Mouse (Mus musculus): Measurements from ENCODE around the gene Trim33. TPM values are rescaled to one million over a fixed set of nuclear protein-coding genes. Genes with fewer than 3 reads are reported as not detected.

Trim33 gene
- polyA plus RNA-seq, 1 experiment from 2014 or later = 31.9 TPM

- H3K27ac ChIP-seq = no peak overlapping the region
- peaks cover 62% of the 10 kb centered on the region for H3K36me3 ChIP-seq (replicated peaks; ENCODE audit: control insufficient read depth, insufficient read depth)
- H3K4me2 ChIP-seq (replicated peaks) = no peak overlapping the region
- no peak for DNase-seq (ENCODE audit: low spot score)
- no peaks in the 10 kb centered on the region for H3K27me3 ChIP-seq (ENCODE audit: control insufficient read depth, insufficient read depth, low read length)
- no peaks in the 10 kb centered on the region for H3K4me1 ChIP-seq (replicated peaks; ENCODE audit: control insufficient read depth, insufficient read depth, low read length)
- WGBS = 53% methylated on average over 1 of the region's 1 CpGs
- H3K9ac ChIP-seq = no peak overlapping the region
- H3K4me3 ChIP-seq (replicated peaks; ENCODE audit: low read length) = no peak overlapping the region
- ATAC-seq (ENCODE audit: low FRiP score) = no peak
- H3K9me3 ChIP-seq (ENCODE audit: control insufficient read depth, low read length) = no peaks in the 10 kb centered on the region
These were observed 56.3 kb downstream of the Trim33 start for GRCm38 (mm10) chr3:103335371-103335770.

GRCm38 (mm10) chr3:103346658-103347057, 67.6 kb downstream of the Trim33 start:
- no peak overlapping the region for H3K27ac ChIP-seq
- H3K9me3 ChIP-seq (ENCODE audit: control insufficient read depth, low read length) = no peaks in the 10 kb centered on the region
- DNase-seq (ENCODE audit: low spot score) (no peak), ATAC-seq (ENCODE audit: low FRiP score) (no peak)
- H3K4me3 ChIP-seq (replicated peaks; ENCODE audit: low read length) = no peak overlapping the region
- H3K9ac ChIP-seq = no peak overlapping the region
- H3K4me2 ChIP-seq (replicated peaks) = no peak overlapping the region
- H3K36me3 ChIP-seq (replicated peaks; ENCODE audit: control insufficient read depth, insufficient read depth) = peaks cover 83% of the 10 kb centered on the region
- H3K27me3 ChIP-seq (ENCODE audit: control insufficient read depth, insufficient read depth, low read length) = no peaks in the 10 kb centered on the region
- WGBS = 99% methylated on average over 2 of the region's 2 CpGs
- no peaks in the 10 kb centered on the region for H3K4me1 ChIP-seq (replicated peaks; ENCODE audit: control insufficient read depth, insufficient read depth, low read length)

- DNase-seq (ENCODE audit: low spot score) = no peak
- Histone ChIP-seq H3K9me3 (ENCODE audit: control insufficient read depth, low read length) (no peaks in the 10 kb centered on the region), H3K27me3 (ENCODE audit: control insufficient read depth, insufficient read depth, low read length) (no peaks in the 10 kb centered on the region), H3K27ac (no peak overlapping the region), H3K4me2 (replicated peaks) (no peak overlapping the region), H3K36me3 (replicated peaks; ENCODE audit: control insufficient read depth, insufficient read depth) (peaks cover 82% of the 10 kb centered on the region), H3K9ac (no peak overlapping the region), H3K4me3 (replicated peaks; ENCODE audit: low read length) (no peak overlapping the region), H3K4me1 (replicated peaks; ENCODE audit: control insufficient read depth, insufficient read depth, low read length) (no peaks in the 10 kb centered on the region)
- 94% methylated on average over 5 of the region's 5 CpGs for WGBS
- ATAC-seq (ENCODE audit: low FRiP score) = no peak
These were observed 74.4 kb downstream of the Trim33 start for GRCm38 (mm10) chr3:103353518-103353917.

GRCm38 (mm10) chr3:103354041-103354440, 74.9 kb downstream of the Trim33 start:
- no peak overlapping the region for H3K4me3 ChIP-seq (replicated peaks; ENCODE audit: low read length)
- no peaks in the 10 kb centered on the region for H3K27me3 ChIP-seq (ENCODE audit: control insufficient read depth, insufficient read depth, low read length)
- over 99% methylated on average over 2 of the region's 2 CpGs for WGBS
- H3K9me3 ChIP-seq (ENCODE audit: control insufficient read depth, low read length) = no peaks in the 10 kb centered on the region
- no peak overlapping the region for H3K27ac ChIP-seq
- H3K36me3 ChIP-seq (replicated peaks; ENCODE audit: control insufficient read depth, insufficient read depth) = peaks cover 79% of the 10 kb centered on the region
- no peak overlapping the region for H3K9ac ChIP-seq
- no peaks in the 10 kb centered on the region for H3K4me1 ChIP-seq (replicated peaks; ENCODE audit: control insufficient read depth, insufficient read depth, low read length)
- ATAC-seq (ENCODE audit: low FRiP score) (no peak), DNase-seq (ENCODE audit: low spot score) (no peak)
- no peak overlapping the region for H3K4me2 ChIP-seq (replicated peaks)

GRCm38 (mm10) chr3:103361150-103361549, 82.1 kb downstream of the Trim33 start:
- H3K9me3 ChIP-seq (ENCODE audit: control insufficient read depth, low read length) = no peaks in the 10 kb centered on the region
- WGBS = 77% methylated on average over 7 of the region's 7 CpGs
- H3K4me1 ChIP-seq (replicated peaks; ENCODE audit: control insufficient read depth, insufficient read depth, low read length) = no peaks in the 10 kb centered on the region
- H3K36me3 ChIP-seq (replicated peaks; ENCODE audit: control insufficient read depth, insufficient read depth) = peaks cover 13% of the 10 kb centered on the region; the same call in 1 of the 2 replicates
- no peak overlapping the region for H3K27ac ChIP-seq
- no peak overlapping the region for H3K4me3 ChIP-seq (replicated peaks; ENCODE audit: low read length)
- no peak overlapping the region for H3K9ac ChIP-seq
- ATAC-seq (ENCODE audit: low FRiP score) = no peak
- H3K4me2 ChIP-seq (replicated peaks) = no peak overlapping the region
- no peaks in the 10 kb centered on the region for H3K27me3 ChIP-seq (ENCODE audit: control insufficient read depth, insufficient read depth, low read length)
- no peak for DNase-seq (ENCODE audit: low spot score)

GRCm38 (mm10) chr3:103364182-103364945, 85.3 kb downstream of the Trim33 start:
- DNase-seq (ENCODE audit: low spot score) (no peak), ATAC-seq (ENCODE audit: low FRiP score) (no peak)
- Histone ChIP-seq H3K9me3 (ENCODE audit: control insufficient read depth, low read length) (no peaks in the 10 kb centered on the region), H3K27ac (no peak overlapping the region), H3K27me3 (ENCODE audit: control insufficient read depth, insufficient read depth, low read length) (no peaks in the 10 kb centered on the region), H3K4me1 (replicated peaks; ENCODE audit: control insufficient read depth, insufficient read depth, low read length) (no peaks in the 10 kb centered on the region), H3K36me3 (replicated peaks; ENCODE audit: control insufficient read depth, insufficient read depth) (no peaks in the 10 kb centered on the region; the same call in 1 of the 2 replicates), H3K4me2 (replicated peaks) (no peak overlapping the region), H3K4me3 (replicated peaks; ENCODE audit: low read length) (no peak overlapping the region), H3K9ac (no peak overlapping the region)
- 90% methylated on average over 11 of the region's 11 CpGs for WGBS

GRCm38 (mm10) chr3:103367176-103367970, 88.3 kb downstream of the Trim33 start:
- Histone ChIP-seq H3K36me3 (replicated peaks; ENCODE audit: control insufficient read depth, insufficient read depth) (no peaks in the 10 kb centered on the region), H3K4me3 (replicated peaks; ENCODE audit: low read length) (no peak overlapping the region), H3K4me2 (replicated peaks) (no peak overlapping the region), H3K9ac (no peak overlapping the region), H3K27me3 (ENCODE audit: control insufficient read depth, insufficient read depth, low read length) (no peaks in the 10 kb centered on the region), H3K9me3 (ENCODE audit: control insufficient read depth, low read length) (no peaks in the 10 kb centered on the region), H3K4me1 (replicated peaks; ENCODE audit: control insufficient read depth, insufficient read depth, low read length) (no peaks in the 10 kb centered on the region), H3K27ac (no peak overlapping the region)
- no peak for ATAC-seq (ENCODE audit: low FRiP score)
- WGBS = 79% methylated on average over 11 of the region's 11 CpGs
- no peak for DNase-seq (ENCODE audit: low spot score)

- H3K27me3 ChIP-seq (ENCODE audit: control insufficient read depth, insufficient read depth, low read length) = no peaks in the 10 kb centered on the region
- no peak overlapping the region for H3K9ac ChIP-seq
- no peak for DNase-seq (ENCODE audit: low spot score)
- no peaks in the 10 kb centered on the region for H3K4me1 ChIP-seq (replicated peaks; ENCODE audit: control insufficient read depth, insufficient read depth, low read length)
- no peak overlapping the region for H3K4me2 ChIP-seq (replicated peaks)
- ATAC-seq (ENCODE audit: low FRiP score) = no peak
- H3K27ac ChIP-seq = no peak overlapping the region
- no peaks in the 10 kb centered on the region for H3K36me3 ChIP-seq (replicated peaks; ENCODE audit: control insufficient read depth, insufficient read depth)
- H3K9me3 ChIP-seq (ENCODE audit: control insufficient read depth, low read length) = no peaks in the 10 kb centered on the region
- 95% methylated on average over 3 of the region's 3 CpGs for WGBS
- H3K4me3 ChIP-seq (replicated peaks; ENCODE audit: low read length) = no peak overlapping the region
These were observed 89.6 kb downstream of the Trim33 start for GRCm38 (mm10) chr3:103368731-103369130.

- no peaks in the 10 kb centered on the region for H3K9me3 ChIP-seq (ENCODE audit: control insufficient read depth, low read length)
- H3K4me3 ChIP-seq (replicated peaks; ENCODE audit: low read length) = no peak overlapping the region
- no peak overlapping the region for H3K9ac ChIP-seq
- peak; percentile 50 for DNase-seq (ENCODE audit: low spot score)
- H3K27me3 ChIP-seq (ENCODE audit: control insufficient read depth, insufficient read depth, low read length) = no peaks in the 10 kb centered on the region
- no peak overlapping the region for H3K4me2 ChIP-seq (replicated peaks)
- no peaks in the 10 kb centered on the region for H3K4me1 ChIP-seq (replicated peaks; ENCODE audit: control insufficient read depth, insufficient read depth, low read length)
- ATAC-seq (ENCODE audit: low FRiP score) = no peak
- 33% methylated on average over 8 of the region's 8 CpGs for WGBS
- H3K27ac ChIP-seq = no peak overlapping the region
- no peaks in the 10 kb centered on the region for H3K36me3 ChIP-seq (replicated peaks; ENCODE audit: control insufficient read depth, insufficient read depth)
These were observed 94.9 kb downstream of the Trim33 start for GRCm38 (mm10) chr3:103374028-103374427.

All from hindbrain, embryonic 14.5 days (tissue).